In genomic region chr17:33810334-33811141, GRCm38 (mm10) we compare ENCODE assay signal across 8 mouse cellular contexts. TPM values are rescaled to one million over a fixed set of nuclear protein-coding genes. Genes with fewer than 3 reads are reported as not detected.
DNase-seq lines count a peak whose midpoint lies in the region; ATAC-seq lines count a peak whose summit lies in the region.

Gene Kank3, plus strand, starts transcription at chr17:33810519.

- ATAC-seq in intestine, embryonic 14.5 days (replicated peaks; ENCODE audit: low FRiP score, low TSS enrichment, low read depth): peak; percentile 97

- 1% methylated on average over 36 of the region's 36 CpGs for WGBS in intestine, embryonic 14.5 days

- no peak within 1 kb of the TSS for H3K27ac ChIP-seq in intestine, embryonic 14.5 days (ENCODE audit: low read depth)

- peak; percentile 89 to 91 for DNase-seq in adrenal gland, adult 18-20 months (ENCODE audit: low spot score in 2 of 2)
- peak; percentile 95 for DNase-seq in embryo, embryonic 11 days
- DNase-seq in gastrocnemius, postnatal 25 days: peak; percentile 92
- peak; percentile 99 for DNase-seq in intestine, embryonic 14.5 days (ENCODE audit: low spot score)
- DNase-seq in left cerebral cortex, postnatal 14 days (ENCODE audit: low spot score in 2 of 2): peak; percentile 94 to 96
- peak; percentile 96 for DNase-seq in mesoderm, embryonic 11.5 days (ENCODE audit: low read depth, low spot score)
- DNase-seq in right cerebral cortex, postnatal 36 days (ENCODE audit: low spot score in 2 of 2): peak; percentile 87 to 92
- DNase-seq in yolk sac, embryonic 10.5 days (ENCODE audit: low spot score): peak; percentile 95

- intact Hi-C loops in left cerebral cortex, postnatal 14 days (cut with DNase I): loop anchor here (5.0 kb wide), 1 partner anchor 48 kb away; the partner anchor contains the start of gene Rab11b

- H3K4me1 ChIP-seq in intestine, embryonic 14.5 days (replicated peaks; ENCODE audit: control insufficient read depth, insufficient read depth, low read length): peaks cover 8% of the 10 kb centered on the region; the same call in 1 of the 2 replicates

- H3K36me3 ChIP-seq in intestine, embryonic 14.5 days (ENCODE audit: control insufficient read depth, insufficient read depth, low read length): no peaks in the 10 kb centered on the region

- H3K27me3 ChIP-seq in intestine, embryonic 14.5 days (replicated peaks; ENCODE audit: control insufficient read depth, insufficient read depth, low read length): no peaks in the 10 kb centered on the region

- H3K4me2 ChIP-seq in intestine, embryonic 14.5 days (ENCODE audit: low read length): peak within 1 kb of the TSS; percentile 92

- peak within 1 kb of the TSS; percentile 44 for H3K4me3 ChIP-seq in intestine, embryonic 14.5 days (ENCODE audit: low read depth, low read length)

- peak within 1 kb of the TSS; percentile 44 for H3K9ac ChIP-seq in intestine, embryonic 14.5 days (ENCODE audit: low read length)

- no peaks in the 10 kb centered on the region for H3K9me3 ChIP-seq in intestine, embryonic 14.5 days (ENCODE audit: control insufficient read depth, low read length)

RNA-seq across cellular contexts. Expression of gene Kank3, which starts in this region (rescaled TPM):
- total RNA-seq in adrenal gland, adult 18-20 months (2021): 10 to 100 TPM; 66.2 to 93.4 TPM
- 10 to 100 TPM; 18.5 to 20.7 TPM for total RNA-seq in gastrocnemius, postnatal 25 days (2021)
- polyA plus RNA-seq in intestine, embryonic 14.5 days (2014; fragmentation: Nextera tagmentation; extraction: Ambion mirVana): 28.0 and 28.8 TPM in 2 replicates
- total RNA-seq in left cerebral cortex, postnatal 14 days (2021): 10 to 100 TPM; 36.2 to 41.2 TPM
